Mouse (Mus musculus) lung, postnatal 36 days (tissue): Measurements from ENCODE around the gene Clca3a1.

Experiments
- DNase-seq: peaks from one replicate; pipeline ENCODE4 v3.0.0; 2022; ENCODE audit warnings: mixed read lengths

The Clca3a1 gene

DNA sequence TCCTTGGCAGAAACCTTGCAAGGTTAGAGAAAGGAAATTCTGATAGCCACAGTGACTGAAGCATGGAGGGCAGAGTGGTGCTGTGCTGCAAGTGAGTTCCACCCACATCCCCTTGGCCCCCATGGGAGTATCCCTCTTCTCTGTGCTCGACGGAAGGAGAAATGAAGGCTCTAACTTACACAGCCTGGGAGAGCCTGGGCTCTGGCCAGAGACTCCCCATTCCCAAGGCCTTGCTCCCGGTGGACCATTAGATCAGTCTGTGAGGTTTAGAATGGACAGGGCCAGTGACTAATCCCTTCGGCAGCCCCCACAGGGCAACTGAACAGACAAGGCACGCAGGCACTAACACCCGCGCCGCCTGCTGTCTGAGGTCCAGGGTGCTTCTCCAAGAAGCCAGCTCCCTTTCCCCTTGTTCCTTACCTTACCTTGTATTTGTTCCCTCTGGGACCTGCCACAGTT, 81.0 kb downstream of the Clca3a1 start:
- no peak for DNase-seq
